Mouse (Mus musculus) cerebellum, adult 2 months (tissue): ENCODE data around the gene Kars.

Source experiments
- CTCF ChIP-seq: fragments of 200-500 bp; IDR thresholded peaks from 2 replicates; pipeline ENCODE4 v1.5.1; 2011; ENCODE audit warnings: low read depth, mild to moderate bottlenecking, control low read depth, low read length, moderate library complexity, borderline replicate concordance; ENCODE audit not compliant: insufficient read depth
- POLR2A ChIP-seq: fragments of 200-500 bp; IDR thresholded peaks from 2 replicates; pipeline ENCODE4 v1.6.1; 2011; ENCODE audit warnings: low read length, control low read depth, borderline replicate concordance; ENCODE audit not compliant: insufficient read depth

- TF ChIP-seq POLR2A: no peak
- no peak for TF ChIP-seq CTCF
Measured at GRCm38 (mm10) chr8:111967246-111967870, 43.8 kb downstream of the Kars start.
